Mouse (Mus musculus) neural tube, embryonic 15.5 days (tissue): ENCODE results near the gene Dcdc2a. TPM values are rescaled to one million over a fixed set of nuclear protein-coding genes. Genes with fewer than 3 reads are reported as not detected.

Experiments
- ATAC-seq: fragments of 200-750 bp; cut with Nextera tagmentation; 2 replicates; pipeline ENCODE4 v1.8.0; 2017; ENCODE audit warnings: mild to moderate bottlenecking, moderate TSS enrichment, moderate library complexity; ENCODE audit not compliant: low FRiP score
- H3K27ac ChIP-seq: fragments of 300-500 bp; sonication (generic); replicated peaks from 2 replicates; pipeline ENCODE4 v1.5.1; 2015; ENCODE audit warnings: mild to moderate bottlenecking, inconsistent platforms
- H3K27me3 ChIP-seq: fragments of 300-500 bp; sonication (generic); replicated peaks from 2 replicates; pipeline ENCODE4 v1.6.1; 2015; ENCODE audit warnings: inconsistent platforms
- H3K36me3 ChIP-seq: fragments of 300-500 bp; sonication (generic); 2 replicates; pipeline ENCODE4 v1.6.1; 2015; ENCODE audit warnings: inconsistent platforms
- H3K4me1 ChIP-seq: fragments of 300-500 bp; sonication (generic); 2 replicates; pipeline ENCODE4 v1.6.1; 2015; ENCODE audit warnings: inconsistent platforms
- H3K4me2 ChIP-seq: fragments of 300-500 bp; sonication (generic); 2 replicates; pipeline ENCODE4 v1.6.1; 2015; ENCODE audit warnings: inconsistent platforms, mild to moderate bottlenecking, moderate library complexity
- H3K4me3 ChIP-seq: fragments of 300-500 bp; sonication (generic); replicated peaks from 2 replicates; pipeline ENCODE4 v1.5.1; 2015; ENCODE audit warnings: mild to moderate bottlenecking, inconsistent platforms
- H3K9ac ChIP-seq: fragments of 300-500 bp; sonication (generic); replicated peaks from 2 replicates; pipeline ENCODE4 v1.6.1; 2015; ENCODE audit warnings: mild to moderate bottlenecking, inconsistent platforms
- H3K9me3 ChIP-seq: fragments of 300-500 bp; sonication (generic); replicated peaks from 2 replicates; pipeline ENCODE4 v1.6.1; 2016; ENCODE audit warnings: inconsistent platforms
- WGBS: fragments of 180-500 bp; shearing (Covaris S2); methylation state at CpG from one replicate; pipeline ENCODE4 v1.1.7; 2015; ENCODE audit warnings: mixed read lengths; 5-methylcytosine and 5-hydroxymethylcytosine counted together
- polyA plus RNA-seq: library from polyadenylated mRNA; unstranded; fragments of >200 nt; fragmentation: Nextera tagmentation; extraction: Ambion mirVana; gene quantifications from 2 replicates; pipeline ENCODE4 v1.2.1, GENCODE M21; 2015

The Dcdc2a gene
- polyA plus RNA-seq, 1 experiment from 2014 or later = 2.3 TPM

DNA sequence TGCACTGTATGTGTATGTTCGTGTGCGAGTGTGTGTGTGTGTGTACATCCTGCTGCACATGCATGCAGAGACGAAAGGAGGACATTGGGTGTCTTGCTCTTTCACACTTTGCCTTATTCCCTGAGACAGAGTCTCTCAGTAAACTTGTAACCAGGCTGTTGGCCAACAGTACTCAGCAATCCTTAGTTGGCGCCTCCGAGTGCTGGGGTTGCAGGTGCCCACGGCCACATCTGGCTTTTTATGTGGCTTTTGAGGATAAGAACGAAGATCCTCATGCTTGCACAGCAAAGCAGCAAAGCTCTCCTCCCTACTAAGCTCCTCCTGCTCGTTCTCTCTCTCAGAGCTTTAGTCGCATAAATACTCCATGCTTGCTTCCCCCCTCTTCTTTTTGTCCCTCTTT is 73.0 kb downstream of the Dcdc2a start:
- Histone ChIP-seq H3K4me2 (no peak overlapping the region), H3K36me3 (no peaks in the 10 kb centered on the region), H3K9ac (no peak overlapping the region), H3K27ac (no peak overlapping the region), H3K4me3 (no peak overlapping the region), H3K4me1 (no peaks in the 10 kb centered on the region; the same call in 1 of the 2 replicates), H3K9me3 (no peaks in the 10 kb centered on the region), H3K27me3 (no peaks in the 10 kb centered on the region)
- ATAC-seq = no peak
- 85% methylated on average over 9 of the region's 9 CpGs for WGBS

- 84% methylated on average over 3 of the region's 3 CpGs for WGBS
- Histone ChIP-seq H3K27ac (no peak overlapping the region), H3K9me3 (no peaks in the 10 kb centered on the region), H3K4me3 (no peak overlapping the region), H3K9ac (no peak overlapping the region), H3K4me2 (no peak overlapping the region), H3K27me3 (no peaks in the 10 kb centered on the region), H3K4me1 (no peaks in the 10 kb centered on the region), H3K36me3 (no peaks in the 10 kb centered on the region)
- ATAC-seq = no peak
Measured at GRCm38 (mm10) chr13:25143066-25143465, 87.3 kb downstream of the Dcdc2a start.

DNA sequence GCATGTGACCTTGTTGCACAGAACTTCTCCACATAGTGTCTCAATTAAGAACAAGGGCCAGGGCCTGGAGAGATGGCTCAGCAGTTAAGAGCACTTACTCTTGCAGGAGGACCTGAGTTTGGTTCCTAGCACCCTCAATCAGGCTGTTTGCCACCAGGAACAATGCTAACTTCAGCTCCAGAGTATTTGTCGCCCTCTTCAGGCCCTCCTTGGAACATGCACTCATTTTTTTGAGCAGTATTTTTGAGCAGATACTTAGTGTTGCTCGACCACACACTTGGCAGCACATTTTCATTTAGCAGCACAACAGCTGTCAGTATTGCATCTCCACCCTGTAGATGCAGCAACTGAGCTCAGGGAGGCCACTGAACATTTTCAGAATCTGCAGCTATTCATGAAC is 88.3 kb downstream of the Dcdc2a start:
- H3K27ac ChIP-seq = no peak overlapping the region
- 74% methylated on average over 2 of the region's 2 CpGs for WGBS
- no peak overlapping the region for H3K4me3 ChIP-seq
- no peaks in the 10 kb centered on the region for H3K4me1 ChIP-seq
- no peak overlapping the region for H3K4me2 ChIP-seq
- H3K36me3 ChIP-seq = no peaks in the 10 kb centered on the region
- no peaks in the 10 kb centered on the region for H3K9me3 ChIP-seq
- no peaks in the 10 kb centered on the region for H3K27me3 ChIP-seq
- no peak for ATAC-seq
- no peak overlapping the region for H3K9ac ChIP-seq

DNA sequence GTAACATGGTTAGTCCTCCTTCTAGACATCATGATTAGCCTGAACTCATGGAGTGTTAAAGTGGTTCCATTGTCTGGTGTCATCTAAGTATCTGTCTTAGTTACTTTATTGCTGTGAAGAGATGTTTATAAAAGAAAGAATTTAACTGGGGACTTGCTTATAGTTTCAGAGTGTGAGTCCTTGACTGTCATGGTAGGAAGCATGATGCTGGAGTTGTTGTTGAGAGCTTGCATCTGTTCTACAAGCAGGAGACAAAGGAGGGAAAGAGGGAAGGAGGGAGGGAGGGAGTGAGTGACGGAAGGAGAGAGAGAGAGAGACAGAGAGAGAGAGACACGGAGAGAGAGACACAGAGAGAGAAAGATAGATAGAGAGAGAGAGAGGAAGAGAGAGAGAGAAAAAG is 90.4 kb downstream of the Dcdc2a start:
- no peaks in the 10 kb centered on the region for H3K9me3 ChIP-seq
- H3K4me2 ChIP-seq = no peak overlapping the region
- H3K27ac ChIP-seq = no peak overlapping the region
- peaks cover 4% of the 10 kb centered on the region; the same call in 1 of the 2 replicates for H3K4me1 ChIP-seq
- no peak overlapping the region for H3K4me3 ChIP-seq
- no peaks in the 10 kb centered on the region for H3K36me3 ChIP-seq
- WGBS = 75% methylated on average over 2 of the region's 2 CpGs
- H3K27me3 ChIP-seq = no peaks in the 10 kb centered on the region
- no peak overlapping the region for H3K9ac ChIP-seq
- ATAC-seq = no peak

DNA sequence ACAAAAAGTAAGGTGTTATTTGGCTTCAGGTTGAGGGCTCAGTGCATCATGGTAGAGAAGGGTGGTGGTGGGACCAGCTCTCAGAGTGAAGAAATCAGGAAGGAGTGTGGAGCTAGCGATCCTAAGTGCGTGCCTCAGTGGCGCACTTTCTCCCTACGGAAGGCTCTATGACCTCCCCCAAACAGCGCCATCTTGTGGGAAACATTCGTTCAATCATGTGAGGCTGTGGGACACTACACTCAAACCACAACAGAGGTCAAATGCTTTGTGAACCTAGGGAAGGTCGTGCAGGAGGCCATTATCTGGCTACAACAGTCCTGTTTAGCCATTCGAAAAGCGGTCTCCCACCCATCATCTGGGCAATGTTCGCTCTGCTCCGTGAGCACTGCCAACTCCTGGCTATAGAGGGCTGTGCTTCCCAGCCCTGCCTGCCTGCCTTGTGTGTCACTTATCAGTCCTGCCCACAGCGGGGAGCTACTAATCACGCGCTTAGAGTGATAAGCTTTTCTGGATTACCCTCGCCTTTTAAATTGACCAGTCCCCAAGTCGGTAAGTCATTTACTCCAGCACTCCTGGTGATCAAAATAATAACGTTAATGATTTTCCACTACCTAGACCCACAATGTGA is 94.5 kb downstream of the Dcdc2a start:
- H3K9me3 ChIP-seq = no peaks in the 10 kb centered on the region
- H3K27ac ChIP-seq = no peak overlapping the region
- H3K4me1 ChIP-seq = peaks cover 4% of the 10 kb centered on the region; the same call in 1 of the 2 replicates
- 30% methylated on average over 17 of the region's 17 CpGs for WGBS
- no peak overlapping the region for H3K4me2 ChIP-seq
- H3K4me3 ChIP-seq = no peak overlapping the region
- H3K9ac ChIP-seq = no peak overlapping the region
- no peak for ATAC-seq
- no peaks in the 10 kb centered on the region for H3K36me3 ChIP-seq
- no peaks in the 10 kb centered on the region for H3K27me3 ChIP-seq

- 38% methylated on average over 4 of the region's 4 CpGs for WGBS
- ATAC-seq = no peak
- Histone ChIP-seq H3K9ac (no peak overlapping the region), H3K27ac (no peak overlapping the region), H3K4me3 (no peak overlapping the region), H3K9me3 (no peaks in the 10 kb centered on the region), H3K27me3 (no peaks in the 10 kb centered on the region), H3K4me2 (no peak overlapping the region), H3K36me3 (no peaks in the 10 kb centered on the region), H3K4me1 (peaks cover 4% of the 10 kb centered on the region; the same call in 1 of the 2 replicates)
Measured at GRCm38 (mm10) chr13:25150861-25151260, 95.1 kb downstream of the Dcdc2a start.

GRCm38 (mm10) chr13:25159917-25160316 is 104.1 kb downstream of the Dcdc2a start:
- no peaks in the 10 kb centered on the region for H3K36me3 ChIP-seq
- H3K27me3 ChIP-seq = no peaks in the 10 kb centered on the region
- H3K4me1 ChIP-seq = no peaks in the 10 kb centered on the region
- no peaks in the 10 kb centered on the region for H3K9me3 ChIP-seq
- H3K4me2 ChIP-seq = no peak overlapping the region
- no peak overlapping the region for H3K4me3 ChIP-seq
- no peak overlapping the region for H3K9ac ChIP-seq
- 64% methylated on average over 2 of the region's 2 CpGs for WGBS
- ATAC-seq = no peak
- no peak overlapping the region for H3K27ac ChIP-seq

DNA sequence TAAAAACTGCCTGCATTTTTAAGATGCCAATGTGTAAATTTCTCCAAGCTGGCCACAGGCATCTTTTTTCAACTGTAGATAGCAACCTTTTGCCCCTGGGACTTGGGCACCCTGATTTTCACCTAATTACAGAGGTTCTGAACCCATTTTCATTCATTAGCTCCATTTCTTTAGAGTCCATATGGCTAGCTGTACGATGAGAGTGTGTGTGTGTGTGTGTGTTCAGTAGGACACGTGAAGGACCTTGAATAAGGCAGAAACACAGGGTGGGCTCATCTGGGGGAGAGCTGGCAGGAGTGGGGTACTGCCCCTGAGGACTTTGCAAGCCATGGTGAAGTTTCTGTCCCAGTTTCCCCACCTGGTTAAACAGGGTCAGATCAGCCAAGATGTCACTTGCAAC is 105.0 kb downstream of the Dcdc2a start:
- Histone ChIP-seq H3K27me3 (no peaks in the 10 kb centered on the region), H3K4me2 (no peak overlapping the region), H3K4me1 (no peaks in the 10 kb centered on the region), H3K4me3 (no peak overlapping the region), H3K27ac (no peak overlapping the region), H3K9ac (no peak overlapping the region), H3K36me3 (no peaks in the 10 kb centered on the region), H3K9me3 (no peaks in the 10 kb centered on the region)
- 76% methylated on average over 2 of the region's 2 CpGs for WGBS
- no peak for ATAC-seq

DNA sequence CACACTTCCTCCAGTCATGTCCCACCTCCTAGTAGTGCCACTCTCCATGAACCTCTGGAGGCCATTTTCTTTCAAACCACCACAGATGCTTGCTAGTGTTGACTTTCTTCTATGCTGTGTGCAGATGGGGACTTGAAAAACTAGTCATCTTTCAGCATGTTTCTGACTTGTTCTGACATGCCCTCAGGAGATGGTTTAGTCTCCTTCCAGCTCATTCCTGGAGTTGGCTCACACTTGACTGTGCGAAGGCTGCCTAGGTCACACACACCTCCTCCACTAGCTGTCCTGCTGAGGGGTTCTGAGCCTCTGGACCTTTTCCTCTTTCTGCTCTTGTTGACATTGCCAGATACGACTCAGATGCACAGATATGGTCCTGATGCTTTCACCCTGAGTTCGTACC is 106.8 kb downstream of the Dcdc2a start:
- Histone ChIP-seq H3K27ac (no peak overlapping the region), H3K36me3 (no peaks in the 10 kb centered on the region), H3K4me2 (no peak overlapping the region), H3K4me3 (no peak overlapping the region), H3K9me3 (no peaks in the 10 kb centered on the region), H3K27me3 (no peaks in the 10 kb centered on the region), H3K4me1 (no peaks in the 10 kb centered on the region), H3K9ac (no peak overlapping the region)
- no peak for ATAC-seq
- WGBS = 95% methylated on average over 3 of the region's 3 CpGs

DNA sequence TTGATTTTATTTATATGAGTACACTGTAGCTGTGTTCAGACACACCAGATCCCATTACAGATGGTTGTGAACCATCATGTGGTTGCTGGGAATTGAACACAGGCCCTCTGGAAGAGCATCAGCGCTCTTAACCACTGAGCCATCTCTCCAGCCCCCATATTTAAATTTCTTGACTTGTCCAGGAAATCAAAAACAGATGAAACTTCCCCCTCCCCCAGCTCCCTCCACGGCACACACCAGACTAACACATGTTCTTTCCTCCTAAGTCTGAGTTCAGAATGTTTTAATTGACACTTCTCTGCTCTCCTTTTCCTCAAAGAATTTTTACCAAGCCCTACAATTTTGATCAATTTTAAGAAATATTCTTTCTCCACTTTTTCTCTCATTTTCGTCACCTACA is 113.1 kb downstream of the Dcdc2a start:
- WGBS = 95% methylated on average over 3 of the region's 3 CpGs

GRCm38 (mm10) chr13:25177835-25178234 is 122.0 kb downstream of the Dcdc2a start:
- no peak overlapping the region for H3K9ac ChIP-seq
- no peaks in the 10 kb centered on the region for H3K27me3 ChIP-seq
- H3K4me1 ChIP-seq = no peaks in the 10 kb centered on the region
- 95% methylated on average over 1 of the region's 1 CpGs for whole genome bisulfite sequencing
- H3K4me2 ChIP-seq = no peak overlapping the region
- no peaks in the 10 kb centered on the region for H3K36me3 ChIP-seq
- H3K9me3 ChIP-seq = no peaks in the 10 kb centered on the region
- ATAC-seq = no peak
- no peak overlapping the region for H3K4me3 ChIP-seq
- H3K27ac ChIP-seq = no peak overlapping the region

More for the DNA sequence above, 113.1 kb downstream of the Dcdc2a start:
- no peak overlapping the region for H3K9ac ChIP-seq
- H3K27ac ChIP-seq = no peak overlapping the region
- no peak for ATAC-seq
- H3K4me1 ChIP-seq = no peaks in the 10 kb centered on the region
- H3K36me3 ChIP-seq = no peaks in the 10 kb centered on the region
- no peaks in the 10 kb centered on the region for H3K9me3 ChIP-seq
- no peak overlapping the region for H3K4me3 ChIP-seq
- no peak overlapping the region for H3K4me2 ChIP-seq
- H3K27me3 ChIP-seq = no peaks in the 10 kb centered on the region

- Histone ChIP-seq H3K4me2 (no peak overlapping the region), H3K36me3 (no peaks in the 10 kb centered on the region), H3K4me3 (no peak overlapping the region), H3K27ac (no peak overlapping the region), H3K4me1 (no peaks in the 10 kb centered on the region), H3K9me3 (no peaks in the 10 kb centered on the region), H3K27me3 (no peaks in the 10 kb centered on the region), H3K9ac (no peak overlapping the region)
- ATAC-seq = no peak
- 85% methylated on average over 4 of the region's 4 CpGs for WGBS
Measured at GRCm38 (mm10) chr13:25178236-25179001, 122.6 kb downstream of the Dcdc2a start.
